Mouse (Mus musculus): ENCODE results near the gene Eme2.

GRCm38 (mm10) chr17:24850773-24851127 is 44.1 kb downstream of the Eme2 start:
- TF ChIP-seq POLR2A (IDR thresholded peaks at IDR 0.05; ENCODE audit: borderline replicate concordance, control insufficient read depth, low read depth, low read length) (no peak), CTCF (IDR thresholded peaks at IDR 0.05; ENCODE audit: control insufficient read depth, insufficient read depth, low read length) (no peak)
